Mouse (Mus musculus) retina, adult 2 months (tissue): ENCODE measurements around the gene Olfr780.
"Not testable (repeated sequence)": the region's sequence is repeated elsewhere in the genome, so short reads cannot be mapped to it uniquely, and the experiment has no call there.

Source experiments
- DNase-seq: peaks from one replicate; pipeline ENCODE4 v3.0.0-alpha.2; 2012; ENCODE audit warnings: low read depth, low spot score

Olfr780 gene

DNA sequence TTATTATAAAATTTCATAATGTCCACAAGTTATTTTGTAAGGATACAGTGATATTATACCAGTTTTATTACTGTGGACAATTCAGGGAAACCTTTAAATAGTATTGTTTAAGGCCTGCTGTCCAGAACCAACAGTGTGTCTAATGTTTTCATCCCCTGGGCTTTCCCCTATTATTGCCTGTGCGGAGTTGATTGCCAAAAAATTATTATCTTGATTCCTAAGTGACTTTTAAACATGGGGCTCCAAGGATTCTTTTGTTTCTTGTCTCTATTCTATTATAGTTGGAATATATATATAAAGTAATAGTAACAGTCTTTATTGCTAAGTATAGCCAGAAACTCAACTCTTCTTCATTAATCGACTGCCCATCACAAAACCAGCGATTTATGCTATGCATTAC is at the start of gene Olfr780:
Gene Olfr780, plus strand, starts transcription at position 301 of the 400 bp plus-strand sequence.
- DNase-seq = no peak

DNA sequence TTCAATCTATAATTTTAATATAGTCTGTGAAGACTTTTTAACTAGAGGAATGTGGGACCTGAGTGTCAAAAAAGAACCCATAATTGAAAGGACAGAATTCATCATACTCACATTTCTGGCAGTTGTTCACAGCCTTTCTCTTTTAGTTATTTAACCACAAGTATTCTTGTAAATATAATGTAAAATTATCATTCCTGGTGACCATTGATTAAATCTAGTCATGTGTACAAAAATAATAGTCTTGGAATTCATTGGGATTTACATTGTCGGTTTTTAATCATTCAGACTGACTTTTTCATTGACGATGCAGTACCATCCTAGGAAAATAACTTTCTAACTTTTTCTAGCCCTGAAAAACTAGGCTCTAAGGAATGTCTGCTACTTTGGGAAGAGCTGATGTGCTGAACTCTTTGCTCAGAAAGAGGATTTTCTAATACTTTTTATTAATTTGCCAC is 46.8 kb upstream of the Olfr780 start, which contains the start of gene Olfr777:
Gene Olfr777, minus strand, starts transcription at position 405 of the 455 bp plus-strand sequence.
- DNase-seq = no peak

DNA sequence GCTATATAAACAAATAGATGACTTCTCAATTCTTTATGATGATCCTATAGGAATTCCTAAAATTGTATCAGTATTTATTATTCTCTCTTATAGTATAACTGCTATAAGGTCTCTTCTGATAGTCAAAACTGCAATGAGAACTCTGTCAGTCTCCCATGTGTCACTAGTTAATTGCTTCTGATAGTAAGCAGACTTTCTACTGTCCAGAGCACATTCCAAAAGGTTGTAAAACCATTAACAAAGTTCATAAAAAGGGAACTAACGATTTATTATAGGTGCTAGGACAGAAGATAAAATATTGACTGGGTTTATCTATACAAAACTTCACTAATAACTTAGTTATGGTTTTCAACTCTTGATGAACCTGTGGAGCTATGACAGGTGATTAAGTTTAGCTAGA is 4.9 kb upstream of the Olfr780 start:
- DNase-seq = not testable (repeated sequence)

DNA sequence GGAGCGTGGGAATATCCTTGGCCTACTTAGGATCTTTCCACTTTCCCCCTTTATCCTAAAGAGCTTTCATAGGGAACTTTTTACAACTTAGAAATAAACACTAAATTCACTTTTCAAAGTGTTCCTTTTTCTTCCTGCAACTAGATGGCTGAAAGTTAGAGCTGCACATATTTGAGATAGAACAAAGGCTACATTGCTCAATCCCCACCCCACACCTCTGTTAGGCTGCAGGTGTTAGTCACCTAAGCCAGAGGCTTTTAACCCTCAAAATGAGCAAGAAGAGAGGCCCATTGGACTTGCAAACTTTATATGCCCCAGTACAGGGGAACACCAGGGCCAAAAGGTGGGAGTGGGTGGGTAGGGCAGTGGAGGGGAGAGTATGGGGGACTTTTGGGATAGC is 4.4 kb upstream of the Olfr780 start:
- DNase-seq = not testable (repeated sequence)

DNA sequence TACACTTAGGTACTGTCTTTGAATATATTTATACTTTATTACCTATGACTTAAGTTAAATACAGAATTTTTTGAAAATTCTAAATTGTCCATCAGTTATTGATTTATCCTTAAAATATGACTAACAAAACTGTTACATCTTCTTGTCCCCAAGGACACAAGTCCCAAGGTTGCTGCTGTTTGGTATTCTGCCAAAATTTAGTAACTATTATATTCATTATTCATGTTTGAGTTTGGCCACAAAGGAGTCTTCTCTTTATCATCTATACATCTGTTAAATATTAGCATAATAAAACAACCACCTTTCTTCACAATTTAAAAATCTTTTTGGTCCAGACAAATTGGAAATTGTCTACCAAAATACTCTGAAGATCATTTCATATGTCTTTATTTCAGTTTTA is 10.6 kb downstream of the Olfr780 start, which contains the start of gene Olfr781:
Gene Olfr781, plus strand, starts transcription at position 301 of the 400 bp plus-strand sequence.
- no peak for DNase-seq

DNA sequence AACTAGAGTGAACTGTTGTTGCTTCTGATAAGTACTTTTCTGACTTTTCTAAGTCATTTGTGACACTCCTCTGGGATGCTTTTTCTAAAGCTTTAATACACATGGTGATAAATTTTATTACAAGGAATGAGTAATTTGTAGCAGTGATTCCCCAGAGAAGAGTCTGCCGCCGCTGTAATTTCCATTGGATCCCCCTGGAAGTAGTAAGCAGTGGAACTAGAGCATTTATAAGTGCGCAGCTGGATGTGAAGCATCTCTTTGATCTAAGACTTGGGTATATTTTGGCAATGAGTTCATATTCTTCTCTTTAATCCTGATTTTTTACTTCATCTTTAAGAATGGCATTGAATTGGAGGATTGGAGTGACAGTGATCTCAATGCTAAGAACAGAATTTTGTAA is 30.6 kb downstream of the Olfr780 start, which contains the start of gene Olfr782:
Gene Olfr782, plus strand, starts transcription at position 301 of the 400 bp plus-strand sequence.
- DNase-seq = no peak

DNA sequence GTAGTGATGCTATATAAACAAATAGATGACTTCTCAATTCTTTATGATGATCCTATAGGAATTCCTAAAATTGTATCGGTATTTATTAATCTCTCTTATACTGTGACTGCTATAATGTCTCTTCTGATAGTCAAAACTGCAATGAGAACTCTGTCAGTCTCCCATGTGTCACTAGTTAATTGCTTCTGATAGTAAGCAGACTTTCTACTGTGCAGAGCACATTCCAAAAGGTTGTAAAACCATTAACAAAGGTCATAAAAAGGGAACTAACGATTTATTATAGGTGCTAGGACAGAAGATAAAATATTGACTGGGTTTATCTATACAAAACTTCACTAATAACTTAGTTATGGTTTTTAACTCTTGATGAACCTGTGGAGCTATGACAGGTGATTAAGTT is 34.6 kb downstream of the Olfr780 start:
- DNase-seq = not testable (repeated sequence)

DNA sequence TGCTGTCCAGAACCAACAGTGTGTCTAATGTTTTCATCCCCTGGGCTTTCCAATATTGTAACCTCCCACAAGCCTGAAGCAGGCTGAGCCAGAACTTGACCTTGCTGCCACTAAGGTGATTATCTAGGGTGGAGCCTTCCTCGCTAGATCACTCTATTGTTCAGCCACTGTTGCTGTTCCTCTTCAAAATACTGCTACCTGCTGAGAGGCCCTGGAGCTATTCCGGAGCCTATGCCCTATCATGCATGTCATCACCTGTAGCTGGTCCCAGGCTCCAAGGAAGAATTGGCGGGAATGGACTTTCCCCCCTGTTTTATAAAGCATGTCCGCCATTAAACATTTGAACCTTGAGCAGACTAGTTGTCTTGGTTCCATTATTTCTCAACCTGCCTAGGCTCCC is 38.6 kb downstream of the Olfr780 start:
- DNase-seq = not testable (repeated sequence)

DNA sequence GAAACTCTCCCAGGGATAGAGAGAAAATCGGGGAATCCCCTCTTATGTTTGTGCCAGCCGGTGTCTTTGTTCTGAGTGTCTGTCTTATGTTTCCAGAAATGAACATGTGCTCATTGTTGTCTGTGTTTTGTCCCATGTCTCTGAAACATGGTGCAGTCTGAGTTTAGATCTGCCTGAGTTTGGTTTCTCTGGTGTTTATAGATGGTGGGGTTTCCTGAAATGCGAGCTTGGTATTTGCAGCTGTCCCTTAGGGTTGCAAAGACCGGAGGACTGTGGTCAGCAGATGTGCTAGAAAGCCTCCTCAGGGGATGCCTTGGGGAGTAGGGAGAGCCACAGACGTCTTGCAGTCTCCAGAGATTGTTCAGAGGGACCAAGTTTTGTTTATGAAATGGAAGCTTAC is 39.4 kb downstream of the Olfr780 start:
- no peak for DNase-seq
